Mouse (Mus musculus): ENCODE measurements around the gene Mrps17. TPM values are rescaled to one million over a fixed set of nuclear protein-coding genes. Genes with fewer than 3 reads are reported as not detected.

The Mrps17 gene
- total and polyA plus RNA-seq, 2 experiments from 2014 or later, result 124 to 161 TPM

GRCm38 (mm10) chr5:129687621-129688020 is 27.7 kb upstream of the Mrps17 start:
- H3K27ac ChIP-seq (ENCODE audit: low read depth, low read length), result no peak overlapping the region
- no peak for TF ChIP-seq CTCF (IDR thresholded peaks at IDR 0.05)
- H3K4me1 ChIP-seq (ENCODE audit: insufficient read depth, low read length), result no peaks in the 10 kb centered on the region
- H3K4me2 ChIP-seq (ENCODE audit: low read depth, low read length, poor library complexity, severe bottlenecking), result no peak overlapping the region
- 87% methylated on average over 7 of the region's 7 CpGs for WGBS
- H3K27me3 ChIP-seq (ENCODE audit: insufficient read depth, low read length), result no peaks in the 10 kb centered on the region
- H3K4me3 ChIP-seq (ENCODE audit: low read depth, low read length), result no peak overlapping the region
- H3K36me3 ChIP-seq (ENCODE audit: insufficient read depth, low read length), result no peaks in the 10 kb centered on the region
- no peaks in the 10 kb centered on the region for H3K9me3 ChIP-seq (ENCODE audit: low read length)
- no peak overlapping the region for H3K9ac ChIP-seq (replicated peaks; ENCODE audit: low read length, poor library complexity, severe bottlenecking)
- no peak for DNase-seq (ENCODE audit: low spot score)
- ATAC-seq (ENCODE audit: low FRiP score), result no peak

GRCm38 (mm10) chr5:129690528-129690927 is 24.8 kb upstream of the Mrps17 start:
- no peak for DNase-seq (ENCODE audit: low spot score)
- H3K36me3 ChIP-seq (ENCODE audit: insufficient read depth, low read length), result no peaks in the 10 kb centered on the region
- no peak for ATAC-seq (ENCODE audit: low FRiP score)
- no peak overlapping the region for H3K4me2 ChIP-seq (ENCODE audit: low read depth, low read length, poor library complexity, severe bottlenecking)
- H3K27me3 ChIP-seq (ENCODE audit: insufficient read depth, low read length), result no peaks in the 10 kb centered on the region
- no peaks in the 10 kb centered on the region for H3K9me3 ChIP-seq (ENCODE audit: low read length)
- H3K9ac ChIP-seq (replicated peaks; ENCODE audit: low read length, poor library complexity, severe bottlenecking), result no peak overlapping the region
- 84% methylated on average over 3 of the region's 3 CpGs for WGBS
- no peak overlapping the region for H3K27ac ChIP-seq (ENCODE audit: low read depth, low read length)
- H3K4me3 ChIP-seq (ENCODE audit: low read depth, low read length), result no peak overlapping the region
- no peak for TF ChIP-seq CTCF (IDR thresholded peaks at IDR 0.05)
- H3K4me1 ChIP-seq (ENCODE audit: insufficient read depth, low read length), result no peaks in the 10 kb centered on the region

GRCm38 (mm10) chr5:129700506-129700905 is 14.8 kb upstream of the Mrps17 start:
- no peak for ATAC-seq (ENCODE audit: low FRiP score)
- WGBS, result 41% methylated on average over 2 of the region's 2 CpGs
- H3K4me2 ChIP-seq (ENCODE audit: low read depth, low read length, poor library complexity, severe bottlenecking), result no peak overlapping the region

GRCm38 (mm10) chr5:129701706-129702105 is 13.6 kb upstream of the Mrps17 start:
- no peak overlapping the region for H3K9ac ChIP-seq (replicated peaks; ENCODE audit: low read length, poor library complexity, severe bottlenecking)
- H3K4me3 ChIP-seq (ENCODE audit: low read depth, low read length), result no peak overlapping the region
- ATAC-seq (ENCODE audit: low FRiP score) (no peak), DNase-seq (ENCODE audit: low spot score) (no peak)
- H3K27ac ChIP-seq (ENCODE audit: low read depth, low read length), result no peak overlapping the region
- no peak for TF ChIP-seq CTCF (IDR thresholded peaks at IDR 0.05)
- no peaks in the 10 kb centered on the region for H3K4me1 ChIP-seq (ENCODE audit: insufficient read depth, low read length)
- H3K4me2 ChIP-seq (ENCODE audit: low read depth, low read length, poor library complexity, severe bottlenecking), result no peak overlapping the region
- H3K27me3 ChIP-seq (ENCODE audit: insufficient read depth, low read length), result no peaks in the 10 kb centered on the region
- H3K9me3 ChIP-seq (ENCODE audit: low read length), result no peaks in the 10 kb centered on the region
- no peaks in the 10 kb centered on the region for H3K36me3 ChIP-seq (ENCODE audit: insufficient read depth, low read length)
- 69% methylated on average over 1 of the region's 1 CpGs for WGBS

More at GRCm38 (mm10) chr5:129700506-129700905, 14.8 kb upstream of the Mrps17 start:
- peak; percentile 4 for DNase-seq (ENCODE audit: low spot score)
- H3K4me3 ChIP-seq (ENCODE audit: low read depth, low read length), result no peak overlapping the region
- no peaks in the 10 kb centered on the region for H3K9me3 ChIP-seq (ENCODE audit: low read length)
- no peak for TF ChIP-seq CTCF (IDR thresholded peaks at IDR 0.05)
- no peaks in the 10 kb centered on the region for H3K36me3 ChIP-seq (ENCODE audit: insufficient read depth, low read length)
- H3K27ac ChIP-seq (ENCODE audit: low read depth, low read length), result no peak overlapping the region
- no peaks in the 10 kb centered on the region for H3K27me3 ChIP-seq (ENCODE audit: insufficient read depth, low read length)
- no peaks in the 10 kb centered on the region for H3K4me1 ChIP-seq (ENCODE audit: insufficient read depth, low read length)
- no peak overlapping the region for H3K9ac ChIP-seq (replicated peaks; ENCODE audit: low read length, poor library complexity, severe bottlenecking)

- no peak for TF ChIP-seq CTCF (IDR thresholded peaks at IDR 0.05)
- Histone ChIP-seq H3K4me2 (ENCODE audit: low read depth, low read length, poor library complexity, severe bottlenecking) (no peak overlapping the region), H3K9me3 (ENCODE audit: low read length) (no peaks in the 10 kb centered on the region), H3K4me1 (ENCODE audit: insufficient read depth, low read length) (no peaks in the 10 kb centered on the region), H3K9ac (replicated peaks; ENCODE audit: low read length, poor library complexity, severe bottlenecking) (no peak overlapping the region), H3K36me3 (ENCODE audit: insufficient read depth, low read length) (no peaks in the 10 kb centered on the region), H3K27ac (ENCODE audit: low read depth, low read length) (no peak overlapping the region), H3K27me3 (ENCODE audit: insufficient read depth, low read length) (no peaks in the 10 kb centered on the region), H3K4me3 (ENCODE audit: low read depth, low read length) (no peak overlapping the region)
- no peak for ATAC-seq (ENCODE audit: low FRiP score)
- no peak for DNase-seq (ENCODE audit: low spot score)
Measured at GRCm38 (mm10) chr5:129703368-129703767, 11.9 kb upstream of the Mrps17 start.

GRCm38 (mm10) chr5:129708412-129708811 is 6.9 kb upstream of the Mrps17 start, which contains the start of gene Sept14:
TSS of gene Sept14 (minus strand) at chr5:129708512.
- Histone ChIP-seq H3K4me3 (ENCODE audit: low read depth, low read length) (no peak within 1 kb of the TSS), H3K9me3 (ENCODE audit: low read length) (no peaks in the 10 kb centered on the region), H3K9ac (replicated peaks; ENCODE audit: low read length, poor library complexity, severe bottlenecking) (no peak within 1 kb of the TSS), H3K27me3 (ENCODE audit: insufficient read depth, low read length) (no peaks in the 10 kb centered on the region; the same call in 1 of the 2 replicates), H3K4me2 (ENCODE audit: low read depth, low read length, poor library complexity, severe bottlenecking) (no peak within 1 kb of the TSS), H3K27ac (ENCODE audit: low read depth, low read length) (no peak within 1 kb of the TSS), H3K4me1 (ENCODE audit: insufficient read depth, low read length) (no peaks in the 10 kb centered on the region), H3K36me3 (ENCODE audit: insufficient read depth, low read length) (no peaks in the 10 kb centered on the region)
- DNase-seq (ENCODE audit: low spot score), result no peak
- 56% methylated on average over 2 of the region's 2 CpGs for WGBS
- TF ChIP-seq CTCF (IDR thresholded peaks at IDR 0.05), result no peak
- no peak for ATAC-seq (ENCODE audit: low FRiP score)
